Mouse (Mus musculus) retina, embryonic 14.5 days (tissue): Measurements from ENCODE around the gene Ptprs.
A peak's percentile ranks its signal among the peaks of the same experiment; 100 is the strongest.

Experiments used
- DNase-seq: peaks from one replicate; pipeline ENCODE4 v3.0.0-alpha.2; 2015; ENCODE audit warnings: low spot score

The Ptprs gene

GRCm38 (mm10) chr17:56467456-56467884, 8.8 kb downstream of the Ptprs start:
- DNase-seq: peak; percentile 82

GRCm38 (mm10) chr17:56466747-56467146, 9.5 kb downstream of the Ptprs start:
- DNase-seq: no peak

- DNase-seq: no peak
Measured at GRCm38 (mm10) chr17:56464817-56465216, 11.5 kb downstream of the Ptprs start.

GRCm38 (mm10) chr17:56464345-56464744, 11.9 kb downstream of the Ptprs start:
- DNase-seq: no peak

- DNase-seq: no peak
Measured at GRCm38 (mm10) chr17:56463500-56463899, 12.8 kb downstream of the Ptprs start.

- no peak for DNase-seq
Measured at GRCm38 (mm10) chr17:56462835-56463455, 13.3 kb downstream of the Ptprs start.

GRCm38 (mm10) chr17:56461771-56462743, 14.2 kb downstream of the Ptprs start:
- peak; percentile 100 for DNase-seq

- no peak for DNase-seq
Measured at GRCm38 (mm10) chr17:56460876-56461275, 15.4 kb downstream of the Ptprs start.

GRCm38 (mm10) chr17:56457442-56457841, 18.8 kb downstream of the Ptprs start:
- DNase-seq: peak; percentile 20

GRCm38 (mm10) chr17:56456353-56456752, 19.9 kb downstream of the Ptprs start:
- no peak for DNase-seq

GRCm38 (mm10) chr17:56453689-56454088, 22.6 kb downstream of the Ptprs start:
- DNase-seq: peak; percentile 32

- no peak for DNase-seq
Measured at GRCm38 (mm10) chr17:56453251-56453650, 23.0 kb downstream of the Ptprs start.

- DNase-seq: no peak
Measured at GRCm38 (mm10) chr17:56447716-56448115, 28.6 kb downstream of the Ptprs start.

- peak; percentile 61 for DNase-seq
Measured at GRCm38 (mm10) chr17:56445397-56445796, 30.9 kb downstream of the Ptprs start.

- DNase-seq: no peak
Measured at GRCm38 (mm10) chr17:56444771-56445170, 31.5 kb downstream of the Ptprs start.

GRCm38 (mm10) chr17:56443341-56443795, 32.9 kb downstream of the Ptprs start:
- no peak for DNase-seq

GRCm38 (mm10) chr17:56442316-56442715, 34.0 kb downstream of the Ptprs start:
- no peak for DNase-seq

- DNase-seq: no peak
Measured at GRCm38 (mm10) chr17:56439731-56440460, 36.4 kb downstream of the Ptprs start.

GRCm38 (mm10) chr17:56431582-56431981, 44.7 kb downstream of the Ptprs start:
- no peak for DNase-seq

- no peak for DNase-seq
Measured at GRCm38 (mm10) chr17:56427857-56428256, 48.4 kb downstream of the Ptprs start.

- no peak for DNase-seq
Measured at GRCm38 (mm10) chr17:56425941-56426340, 50.3 kb downstream of the Ptprs start.

- peak; percentile 82 for DNase-seq
Measured at GRCm38 (mm10) chr17:56425584-56425914, 50.7 kb downstream of the Ptprs start.
